Mouse (Mus musculus): Measurements from ENCODE around the gene Oaz1. TPM values are rescaled to one million over a fixed set of nuclear protein-coding genes. Genes with fewer than 3 reads are reported as not detected.

Oaz1 gene
- polyA plus RNA-seq, 1 experiment from 2014 or later: 1,564 TPM

DNA sequence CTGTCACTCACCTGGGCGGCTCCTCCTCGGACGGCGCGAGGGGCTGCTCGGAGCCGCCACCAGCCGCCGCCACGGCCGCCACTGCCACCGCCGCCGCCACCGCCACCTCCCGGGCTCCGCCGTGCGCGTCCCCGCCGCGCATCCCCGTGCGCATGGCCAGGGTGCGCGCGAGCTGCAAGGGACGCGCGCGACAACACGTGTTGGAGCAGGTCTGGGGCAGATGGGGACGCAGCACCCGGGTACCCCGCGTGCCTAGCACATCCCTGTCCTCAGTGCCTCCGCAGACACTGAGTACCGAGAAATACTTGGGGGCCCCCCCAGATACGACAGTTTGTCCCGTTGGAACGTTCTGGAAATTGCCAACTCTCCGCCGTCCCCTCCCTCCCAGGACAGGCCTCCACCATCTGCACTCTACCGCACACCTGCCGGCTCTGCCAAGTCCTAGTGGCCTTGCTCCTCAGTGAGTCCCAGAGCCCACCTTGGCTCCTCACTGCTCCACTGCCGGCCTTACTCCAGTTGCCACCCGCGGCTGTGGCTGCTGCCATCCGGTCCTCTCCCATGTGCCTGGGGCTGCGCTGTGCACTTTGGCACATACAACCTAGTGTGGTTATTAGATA lies 17.6 kb downstream of the Oaz1 start, which contains the start of gene Lingo3:
Gene Lingo3 (minus strand): TSS at position 109 of the 617 bp plus-strand sequence.
- Histone ChIP-seq H3K4me3 (peak within 1 kb of the TSS; percentile 44), H3K9me3 (no peaks in the 10 kb centered on the region), H3K4me2 (replicated peaks) (peak within 1 kb of the TSS; percentile 72), H3K27ac (replicated peaks) (no peak within 1 kb of the TSS), H3K27me3 (peaks cover 66% of the 10 kb centered on the region), H3K36me3 (no peaks in the 10 kb centered on the region), H3K9ac (replicated peaks) (peak within 1 kb of the TSS; percentile 50), H3K4me1 (peaks cover 13% of the 10 kb centered on the region)
- 6% methylated on average over 44 of the region's 51 CpGs for WGBS
- ATAC-seq (ENCODE audit: low FRiP score, low read depth): 0 out of 2 replicates have a peak, but pooled peaks have one; percentile 34

DNA sequence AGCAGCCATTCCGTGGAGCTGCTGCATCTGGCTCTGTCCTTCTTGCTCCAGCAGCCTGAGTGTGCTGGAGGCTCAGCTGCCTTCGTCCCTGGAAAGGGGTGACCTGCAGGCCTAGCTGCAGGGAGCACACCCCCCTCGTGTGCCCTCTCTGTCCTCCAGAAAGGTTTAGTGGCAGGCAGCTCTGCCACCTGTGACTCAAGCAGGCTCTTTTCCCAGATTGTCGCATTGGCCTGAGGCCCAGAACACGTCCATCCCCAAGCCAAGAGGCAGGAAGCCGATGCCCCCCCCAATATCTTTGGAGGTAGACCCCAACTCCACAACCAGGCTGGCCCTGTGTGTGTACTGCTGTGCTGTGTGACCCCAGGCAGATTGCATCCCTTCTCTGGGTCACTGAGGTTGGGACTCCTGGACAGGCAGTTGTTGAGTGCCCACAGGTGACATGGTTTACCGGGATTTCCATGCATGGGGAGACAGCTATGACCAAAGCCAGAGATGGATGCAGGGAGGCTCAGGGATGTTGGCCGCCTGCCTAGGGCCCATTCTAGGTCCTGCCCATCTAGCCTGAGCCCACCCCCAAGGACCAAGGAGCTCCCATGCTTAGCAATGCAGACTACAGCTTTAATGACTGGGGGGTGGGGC lies 18.7 kb downstream of the Oaz1 start:
- no peak overlapping the region for H3K27ac ChIP-seq (replicated peaks)
- H3K4me1 ChIP-seq: peaks cover 13% of the 10 kb centered on the region
- ATAC-seq (ENCODE audit: low FRiP score, low read depth): no peak
- H3K36me3 ChIP-seq: 0 out of 2 replicates have a peak, but pooled peaks cover 3% of the 10 kb centered on the region
- H3K9ac ChIP-seq (replicated peaks): no peak overlapping the region
- no peaks in the 10 kb centered on the region for H3K9me3 ChIP-seq
- H3K4me2 ChIP-seq (replicated peaks): no peak overlapping the region
- H3K27me3 ChIP-seq: peaks cover 59% of the 10 kb centered on the region
- no peak overlapping the region for H3K4me3 ChIP-seq
- WGBS: 65% methylated on average over 8 of the region's 8 CpGs

DNA sequence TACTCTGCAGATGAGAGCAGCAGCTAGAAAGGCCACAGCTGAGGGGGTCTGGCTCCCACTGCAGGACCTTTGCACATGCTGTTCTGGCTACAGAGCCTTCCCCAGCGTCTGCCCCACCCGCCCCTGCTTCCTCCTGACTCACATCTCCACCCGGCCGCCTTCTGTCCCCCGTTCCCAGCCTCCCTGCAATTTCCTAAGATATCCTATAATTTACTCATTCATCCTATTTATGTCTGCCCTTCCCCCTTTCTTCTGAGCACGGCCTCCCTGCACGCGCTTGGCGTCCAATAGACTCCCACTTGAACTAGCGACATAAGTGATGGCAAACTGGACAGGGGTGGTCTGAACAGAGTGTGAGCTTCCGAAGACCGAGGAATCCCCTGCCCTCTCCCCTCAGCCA lies 19.3 kb downstream of the Oaz1 start:
- no peak overlapping the region for H3K9ac ChIP-seq (replicated peaks)
- no peak overlapping the region for H3K4me3 ChIP-seq
- WGBS: 85% methylated on average over 11 of the region's 12 CpGs
- H3K4me2 ChIP-seq (replicated peaks): no peak overlapping the region
- no peaks in the 10 kb centered on the region for H3K9me3 ChIP-seq
- peaks cover 13% of the 10 kb centered on the region for H3K4me1 ChIP-seq
- H3K36me3 ChIP-seq: 0 out of 2 replicates have a peak, but pooled peaks cover 5% of the 10 kb centered on the region
- no peak overlapping the region for H3K27ac ChIP-seq (replicated peaks)
- H3K27me3 ChIP-seq: peaks cover 59% of the 10 kb centered on the region
- no peak for ATAC-seq (ENCODE audit: low FRiP score, low read depth)

DNA sequence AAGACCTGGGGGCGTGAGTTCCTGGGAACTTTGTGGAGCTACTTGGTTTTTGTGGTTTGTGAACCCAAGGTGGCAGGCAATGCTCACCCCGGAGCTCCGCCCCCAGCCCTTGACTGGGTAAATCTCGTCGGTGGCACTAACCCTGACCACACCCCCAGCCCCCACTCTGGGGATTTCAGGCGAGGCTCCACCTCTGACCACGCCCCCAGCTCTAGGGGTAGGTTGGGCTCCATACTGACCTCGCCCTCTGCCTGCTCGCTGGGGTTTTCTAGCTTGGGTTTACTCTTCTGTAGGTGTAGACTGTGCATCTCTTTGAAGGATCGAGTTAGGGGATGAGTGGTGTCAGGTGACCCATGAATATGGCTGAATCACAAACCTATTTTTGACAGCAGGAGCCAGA lies 22.1 kb downstream of the Oaz1 start:
- H3K4me1 ChIP-seq: peaks cover 10% of the 10 kb centered on the region

DNA sequence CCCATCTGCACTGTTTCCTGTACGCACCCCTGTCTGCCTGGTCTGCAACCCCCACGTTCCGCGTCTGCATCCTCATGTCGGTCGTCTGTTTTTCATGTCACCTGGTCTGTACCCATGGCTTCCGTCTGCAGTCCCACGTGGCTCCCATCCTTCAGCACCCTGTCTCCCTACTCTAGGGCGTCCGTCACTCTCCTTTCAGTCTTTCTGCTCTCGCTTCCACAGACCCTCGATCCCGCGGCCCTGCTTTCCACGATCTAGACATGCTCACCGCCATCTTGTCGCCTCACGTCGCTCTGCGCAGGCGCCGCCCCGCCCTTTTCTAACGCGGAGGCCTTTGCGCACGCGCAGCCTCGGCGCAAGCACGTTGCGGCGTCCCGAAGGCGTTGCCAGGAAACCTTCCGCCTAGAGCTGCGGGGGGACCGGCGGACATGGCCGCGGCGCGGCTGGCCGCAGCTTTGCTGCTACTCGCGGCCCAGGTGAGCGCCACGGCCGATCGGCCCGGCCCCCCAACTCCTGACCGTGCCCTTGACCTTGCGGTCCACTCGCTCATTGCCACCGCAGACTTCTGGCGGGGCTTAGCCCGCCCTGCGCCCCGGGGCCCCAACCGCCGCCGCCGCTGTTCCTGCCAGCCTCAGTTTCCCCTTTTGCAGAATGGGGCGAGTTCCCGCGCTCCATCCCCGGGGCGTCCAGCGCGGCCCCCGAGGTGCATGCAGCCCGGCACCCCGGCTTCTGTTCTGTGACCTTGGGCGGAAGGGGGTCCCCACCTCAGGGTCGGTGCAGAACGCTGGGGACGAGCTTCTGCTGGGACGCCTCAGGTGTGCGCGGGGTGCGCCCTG lies 28.7 kb downstream of the Oaz1 start, which contains the start of the genes Lsm7 and Sppl2b:
Gene Lsm7 (minus strand): TSS at position 297 of the 836 bp plus-strand sequence.
Gene Sppl2b (plus strand): TSS at position 363 of the 836 bp plus-strand sequence.
- Histone ChIP-seq H3K4me1 (peaks cover 36% of the 10 kb centered on the region), H3K27ac (replicated peaks) (peak within 1 kb of the TSS; percentile 46), H3K4me2 (replicated peaks) (peak within 1 kb of the TSS; percentile 99), H3K9ac (replicated peaks) (peak within 1 kb of the TSS; percentile 89), H3K4me3 (peak within 1 kb of the TSS; percentile 94), H3K9me3 (no peaks in the 10 kb centered on the region), H3K36me3 (peaks cover 28% of the 10 kb centered on the region), H3K27me3 (no peaks in the 10 kb centered on the region)
- WGBS: under 1% methylated on average over 81 of the region's 81 CpGs
- peak; percentile 85 for ATAC-seq (ENCODE audit: low FRiP score, low read depth)

More for the DNA sequence above, 22.1 kb downstream of the Oaz1 start:
- Histone ChIP-seq H3K4me2 (replicated peaks) (no peak overlapping the region), H3K9ac (replicated peaks) (no peak overlapping the region), H3K27ac (replicated peaks) (no peak overlapping the region), H3K36me3 (peaks cover 31% of the 10 kb centered on the region), H3K9me3 (no peaks in the 10 kb centered on the region), H3K27me3 (peaks cover 30% of the 10 kb centered on the region), H3K4me3 (no peak overlapping the region)
- 9% methylated on average over 10 of the region's 10 CpGs for WGBS
- no peak for ATAC-seq (ENCODE audit: low FRiP score, low read depth)

DNA sequence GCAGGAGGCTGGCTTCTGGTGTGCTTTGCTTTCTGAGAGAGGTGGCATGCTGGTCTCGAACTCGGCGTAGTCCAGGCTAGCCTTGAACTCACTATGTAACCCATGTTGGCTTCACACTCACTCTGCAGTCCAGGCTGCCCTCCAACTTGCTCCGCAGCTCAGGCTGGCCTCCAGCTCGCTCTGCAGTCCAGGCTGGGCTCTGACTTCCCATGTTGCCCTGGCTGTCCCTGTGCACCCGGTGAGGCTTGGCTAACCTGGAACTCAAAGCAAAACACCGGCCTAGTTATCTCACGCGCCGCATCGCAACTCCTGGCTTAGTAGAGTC lies 29.3 kb downstream of the Oaz1 start:
- Histone ChIP-seq H3K27ac (replicated peaks) (0 out of 2 replicates have a peak overlapping the region, but pooled peaks have one; percentile 46), H3K4me1 (peaks cover 36% of the 10 kb centered on the region), H3K4me2 (replicated peaks) (peak overlapping the region; percentile 99), H3K27me3 (no peaks in the 10 kb centered on the region), H3K9ac (replicated peaks) (peak overlapping the region; percentile 89), H3K9me3 (no peaks in the 10 kb centered on the region), H3K36me3 (peaks cover 26% of the 10 kb centered on the region), H3K4me3 (peak overlapping the region; percentile 94)
- 25% methylated on average over 11 of the region's 11 CpGs for WGBS
- peak; percentile 8; the same call in 1 of the 2 replicates for ATAC-seq (ENCODE audit: low FRiP score, low read depth)

DNA sequence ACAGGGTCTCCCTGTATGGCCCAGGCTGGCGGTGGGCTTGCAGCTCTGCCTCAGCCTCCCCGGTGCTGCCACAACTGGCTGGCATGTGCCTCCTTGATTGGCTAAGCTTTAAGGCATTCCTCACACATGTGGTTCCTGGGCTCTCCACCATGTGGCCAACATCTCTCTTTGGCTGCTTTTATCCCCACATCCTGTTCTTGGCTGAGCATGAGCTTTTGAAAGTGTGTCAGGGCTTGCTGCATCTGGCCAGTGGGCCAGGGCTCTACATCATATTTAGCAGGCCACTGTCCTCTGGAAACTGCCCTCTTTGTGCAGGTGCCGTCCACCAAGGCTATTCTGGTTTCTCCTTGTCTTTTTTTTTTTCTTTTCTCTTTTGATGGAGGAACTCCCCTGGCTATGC lies 29.8 kb downstream of the Oaz1 start:
- no peaks in the 10 kb centered on the region for H3K9me3 ChIP-seq
- peaks cover 36% of the 10 kb centered on the region for H3K4me1 ChIP-seq
- H3K4me2 ChIP-seq (replicated peaks): peak overlapping the region; percentile 99
- peak overlapping the region; percentile 94; the same call in 1 of the 2 replicates for H3K4me3 ChIP-seq
- WGBS: 64% methylated on average over 3 of the region's 3 CpGs
- H3K9ac ChIP-seq (replicated peaks): peak overlapping the region; percentile 17; the same call in 1 of the 2 replicates
- H3K27me3 ChIP-seq: no peaks in the 10 kb centered on the region
- ATAC-seq (ENCODE audit: low FRiP score, low read depth): no peak
- H3K27ac ChIP-seq (replicated peaks): no peak overlapping the region
- peaks cover 22% of the 10 kb centered on the region for H3K36me3 ChIP-seq

DNA sequence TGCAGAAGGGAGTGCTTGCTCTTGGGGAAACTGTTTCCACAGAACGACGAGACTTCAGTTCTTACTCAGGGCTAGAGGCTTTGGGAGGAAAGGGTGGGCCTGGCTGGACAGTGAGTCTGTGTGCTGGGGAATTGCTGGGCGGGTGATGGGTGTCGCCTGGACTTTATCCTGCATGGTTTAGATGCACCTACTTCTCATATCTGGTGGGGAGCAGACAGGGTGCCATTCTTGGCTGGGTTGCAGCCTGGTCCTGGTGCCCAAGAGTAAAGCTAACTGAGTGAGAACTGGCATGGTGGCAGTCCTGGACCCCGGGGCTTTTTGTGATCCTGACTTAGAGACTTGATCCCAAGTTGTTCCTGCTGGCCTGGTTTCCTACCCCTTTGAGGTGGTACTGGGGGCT lies 30.5 kb downstream of the Oaz1 start:
- Histone ChIP-seq H3K27me3 (no peaks in the 10 kb centered on the region), H3K4me3 (0 out of 2 replicates have a peak overlapping the region, but pooled peaks have one; percentile 0), H3K4me2 (replicated peaks) (0 out of 2 replicates have a peak overlapping the region, but pooled peaks have one; percentile 15), H3K9me3 (no peaks in the 10 kb centered on the region), H3K36me3 (peaks cover 22% of the 10 kb centered on the region), H3K9ac (replicated peaks) (peak overlapping the region; percentile 37; the same call in 1 of the 2 replicates), H3K27ac (replicated peaks) (no peak overlapping the region), H3K4me1 (peaks cover 36% of the 10 kb centered on the region)
- WGBS: 87% methylated on average over 5 of the region's 5 CpGs
- ATAC-seq (ENCODE audit: low FRiP score, low read depth): no peak

DNA sequence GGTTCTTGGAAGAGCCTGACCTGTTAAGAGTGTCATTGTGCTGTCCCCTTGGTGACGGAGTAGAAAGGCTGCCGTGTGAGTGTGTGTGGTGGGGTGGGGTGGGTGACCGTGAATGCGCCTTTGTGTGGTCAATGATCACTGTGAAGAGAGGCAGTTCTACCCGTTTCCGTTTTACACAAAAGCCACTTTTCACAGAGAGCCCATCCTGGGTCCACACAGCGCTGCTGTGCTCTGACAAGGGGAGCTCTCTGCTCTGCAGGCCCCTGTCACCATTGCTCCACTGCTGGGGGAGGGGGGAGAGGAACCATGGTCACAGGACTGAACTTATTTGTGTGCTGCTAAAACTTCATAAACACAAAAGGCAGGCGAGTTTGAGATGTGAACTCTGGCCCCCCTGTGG lies 30.9 kb downstream of the Oaz1 start:
- Histone ChIP-seq H3K36me3 (peaks cover 22% of the 10 kb centered on the region), H3K4me3 (0 out of 2 replicates have a peak overlapping the region, but pooled peaks have one; percentile 0), H3K9me3 (no peaks in the 10 kb centered on the region), H3K27ac (replicated peaks) (no peak overlapping the region), H3K9ac (replicated peaks) (peak overlapping the region; percentile 37), H3K4me2 (replicated peaks) (peak overlapping the region; percentile 15; the same call in 1 of the 2 replicates), H3K4me1 (peaks cover 36% of the 10 kb centered on the region), H3K27me3 (no peaks in the 10 kb centered on the region)
- 51% methylated on average over 8 of the region's 8 CpGs for WGBS
- ATAC-seq (ENCODE audit: low FRiP score, low read depth): no peak

DNA sequence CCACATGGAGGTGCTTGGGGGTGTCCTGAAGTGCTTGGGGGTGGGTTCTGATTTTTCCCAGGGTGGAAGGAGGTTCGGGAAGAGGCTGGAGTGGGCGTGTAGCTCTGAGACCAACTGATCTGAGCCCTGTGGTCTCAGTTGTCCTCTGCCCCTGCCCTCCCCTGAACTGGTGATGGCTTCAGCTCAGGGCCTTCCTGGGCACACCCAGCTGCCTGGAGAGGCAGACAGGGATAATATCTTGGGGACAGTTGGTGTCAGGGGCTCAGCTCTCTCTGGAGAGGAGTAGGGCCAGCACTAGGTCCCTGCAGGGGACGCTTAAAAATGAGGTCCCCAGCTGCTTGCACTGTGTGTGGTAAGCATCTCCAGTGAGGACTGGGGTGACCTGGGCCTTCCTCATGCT lies 31.4 kb downstream of the Oaz1 start:
- Histone ChIP-seq H3K9me3 (no peaks in the 10 kb centered on the region), H3K27ac (replicated peaks) (no peak overlapping the region; the same call in 1 of the 2 replicates), H3K4me3 (no peak overlapping the region), H3K4me2 (replicated peaks) (peak overlapping the region; percentile 15; the same call in 1 of the 2 replicates), H3K4me1 (peaks cover 36% of the 10 kb centered on the region), H3K36me3 (peaks cover 23% of the 10 kb centered on the region), H3K27me3 (no peaks in the 10 kb centered on the region), H3K9ac (replicated peaks) (peak overlapping the region; percentile 37; the same call in 1 of the 2 replicates)
- 74% methylated on average over 3 of the region's 3 CpGs for WGBS
- no peak for ATAC-seq (ENCODE audit: low FRiP score, low read depth)

DNA sequence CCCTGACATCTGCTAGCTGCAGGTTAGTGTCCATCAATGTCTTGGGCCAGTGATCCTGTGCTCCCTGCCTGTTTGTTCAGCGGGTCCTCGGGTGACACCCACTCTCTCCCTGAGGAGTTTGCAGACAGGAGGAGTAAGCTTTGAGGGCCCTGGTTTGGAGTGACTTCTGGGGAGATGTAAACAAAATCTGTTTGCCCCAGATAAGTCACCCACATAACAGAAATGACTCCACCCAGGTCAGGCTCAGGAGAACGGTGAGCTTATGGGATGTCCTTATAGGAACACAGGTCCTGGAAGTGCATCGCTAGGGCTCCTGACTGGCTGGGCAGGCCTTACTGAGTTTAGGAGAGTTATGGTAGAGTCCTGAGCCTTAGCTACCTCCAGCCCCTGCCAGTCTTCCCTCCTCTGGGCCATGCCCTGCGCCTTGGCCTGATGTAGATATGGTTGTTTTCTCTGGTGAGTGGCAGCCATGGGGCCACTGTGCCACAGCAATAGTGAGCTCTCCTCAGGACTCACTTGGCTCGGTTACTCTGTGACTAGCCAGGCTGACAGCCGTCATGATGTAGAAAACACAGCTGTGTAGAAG lies 32.0 kb downstream of the Oaz1 start:
- Histone ChIP-seq H3K27ac (replicated peaks) (no peak overlapping the region), H3K4me2 (replicated peaks) (no peak overlapping the region), H3K36me3 (peaks cover 24% of the 10 kb centered on the region), H3K9me3 (no peaks in the 10 kb centered on the region), H3K27me3 (no peaks in the 10 kb centered on the region), H3K9ac (replicated peaks) (no peak overlapping the region), H3K4me1 (peaks cover 36% of the 10 kb centered on the region), H3K4me3 (no peak overlapping the region)
- no peak for ATAC-seq (ENCODE audit: low FRiP score, low read depth)
- WGBS: 88% methylated on average over 7 of the region's 7 CpGs
